Mouse (Mus musculus) kidney, adult 2 months (tissue): ENCODE measurements around the gene 1810062G17Rik. TPM values are rescaled to one million over a fixed set of nuclear protein-coding genes. Genes with fewer than 3 reads are reported as not detected.

Experiments used
- DNase-seq: peaks from one replicate; pipeline ENCODE4 v3.0.0; 2021
- H3K27ac ChIP-seq: fragments of 200-500 bp; 2 replicates; pipeline ENCODE4 v1.5.1; 2012; ENCODE audit warnings: low read depth, low read length, control low read depth, inconsistent platforms; ENCODE audit not compliant: insufficient read depth
- H3K27me3 ChIP-seq: fragments of 200-500 bp; replicated peaks from 2 replicates; pipeline ENCODE4 v1.6.1; 2012; ENCODE audit warnings: mild to moderate bottlenecking, moderate library complexity, low read length, inconsistent platforms; ENCODE audit not compliant: control insufficient read depth, insufficient read depth
- H3K36me3 ChIP-seq: fragments of 200-500 bp; 2 replicates; pipeline ENCODE4 v1.6.1; 2012; ENCODE audit warnings: mild to moderate bottlenecking, moderate library complexity, low read length, inconsistent platforms; ENCODE audit not compliant: control insufficient read depth, insufficient read depth
- H3K4me1 ChIP-seq: fragments of 200-500 bp; 2 replicates; pipeline ENCODE4 v1.6.1; 2011; ENCODE audit warnings: low read length; ENCODE audit not compliant: control insufficient read depth, insufficient read depth
- H3K4me3 ChIP-seq: fragments of 200-500 bp; 2 replicates; pipeline ENCODE4 v1.5.1; 2011; ENCODE audit warnings: mild to moderate bottlenecking, low read depth, low read length, control low read depth; ENCODE audit not compliant: insufficient read depth
- CTCF ChIP-seq: fragments of 200-500 bp; conservative IDR thresholded peaks from 2 replicates; pipeline ENCODE4 v1.5.1; 2011; ENCODE audit warnings: low read depth, mild to moderate bottlenecking, control low read depth, low read length, moderate library complexity, mixed read lengths; ENCODE audit not compliant: insufficient read depth, insufficient read length
- POLR2A ChIP-seq: fragments of 200-500 bp; IDR thresholded peaks from one replicate; pipeline ENCODE4 v1.6.1; 2011; ENCODE audit warnings: low read depth, low read length, control low read depth
- WGBS: fragments of 180-500 bp; shearing (Covaris S2); methylation state at CpG from one replicate; pipeline ENCODE4 v1.1.7; 2018; 5-methylcytosine and 5-hydroxymethylcytosine counted together
- polyA plus RNA-seq: library from polyadenylated mRNA; depleted of rRNA; stranded (reverse); fragments of >200 nt; gene quantifications from 2 replicates; pipeline ENCODE4 v1.2.3, GENCODE M21; 2012; rRNA removed

The 1810062G17Rik gene
- polyA plus RNA-seq, 1 experiment: 0.80 TPM

- no peaks in the 10 kb centered on the region for H3K36me3 ChIP-seq
- no peaks in the 10 kb centered on the region; the same call in none of the 2 replicates for H3K27me3 ChIP-seq
- H3K4me1 ChIP-seq: no peaks in the 10 kb centered on the region
- no peak for DNase-seq
- WGBS: 29% methylated on average over 4 of the region's 4 CpGs
- H3K4me3 ChIP-seq: no peak overlapping the region
- H3K27ac ChIP-seq: no peak overlapping the region
- TF ChIP-seq CTCF: no peak
- TF ChIP-seq POLR2A: no peak
These were observed 46.4 kb downstream of the 1810062G17Rik start for GRCm38 (mm10) chr3:36522137-36522536.

GRCm38 (mm10) chr3:36524466-36524865 is 48.7 kb downstream of the 1810062G17Rik start:
- H3K4me3 ChIP-seq: no peak overlapping the region
- H3K27ac ChIP-seq: no peak overlapping the region
- H3K27me3 ChIP-seq: no peaks in the 10 kb centered on the region; the same call in none of the 2 replicates
- no peak for TF ChIP-seq CTCF
- no peaks in the 10 kb centered on the region for H3K4me1 ChIP-seq
- WGBS: 71% methylated on average over 3 of the region's 3 CpGs
- DNase-seq: no peak
- no peaks in the 10 kb centered on the region for H3K36me3 ChIP-seq

GRCm38 (mm10) chr3:36530345-36530744 is 54.6 kb downstream of the 1810062G17Rik start:
- Histone ChIP-seq H3K4me1 (peaks cover 4% of the 10 kb centered on the region; the same call in 1 of the 2 replicates), H3K27ac (no peak overlapping the region), H3K36me3 (no peaks in the 10 kb centered on the region), H3K4me3 (no peak overlapping the region), H3K27me3 (no peaks in the 10 kb centered on the region; the same call in 1 of the 2 replicates)
- no peak for DNase-seq
- WGBS: 90% methylated on average over 6 of the region's 6 CpGs
- TF ChIP-seq POLR2A (no peak), CTCF (no peak)

- Histone ChIP-seq H3K27me3 (no peaks in the 10 kb centered on the region; the same call in 1 of the 2 replicates), H3K4me3 (no peak overlapping the region), H3K4me1 (peaks cover 4% of the 10 kb centered on the region; the same call in 1 of the 2 replicates), H3K36me3 (no peaks in the 10 kb centered on the region), H3K27ac (no peak overlapping the region)
- WGBS: 92% methylated on average over 5 of the region's 5 CpGs
- no peak for DNase-seq
- TF ChIP-seq CTCF (no peak), POLR2A (no peak)
These were observed 55.0 kb downstream of the 1810062G17Rik start for GRCm38 (mm10) chr3:36530781-36531180.

- H3K27ac ChIP-seq: no peak overlapping the region
- whole genome bisulfite sequencing: 81% methylated on average over 2 of the region's 2 CpGs
These were observed 55.5 kb downstream of the 1810062G17Rik start for GRCm38 (mm10) chr3:36531242-36531641.

More at GRCm38 (mm10) chr3:36531242-36531641, 55.5 kb downstream of the 1810062G17Rik start:
- Histone ChIP-seq H3K27me3 (no peaks in the 10 kb centered on the region; the same call in 1 of the 2 replicates), H3K4me1 (peaks cover 4% of the 10 kb centered on the region; the same call in 1 of the 2 replicates), H3K4me3 (no peak overlapping the region), H3K36me3 (no peaks in the 10 kb centered on the region)
- no peak for DNase-seq
- TF ChIP-seq POLR2A (no peak), CTCF (no peak)

Other genes with a start within 250 kb of the 1810062G17Rik start
- 300 and 316 TPM in 2 replicates for gene Anxa5, start within 50 bp of the 1810062G17Rik start, polyA plus RNA-seq
- gene Gm11549, start 45.9 kb downstream of the 1810062G17Rik start, polyA plus RNA-seq: not detected in 2 replicates
- 9.0 and 9.8 TPM in 2 replicates for gene Exosc9, start 76.7 kb downstream of the 1810062G17Rik start, polyA plus RNA-seq
- gene Ccna2, start 96.2 kb downstream of the 1810062G17Rik start, polyA plus RNA-seq: 1.6 and 1.7 TPM in 2 replicates
- gene Bbs7, start 137.5 kb downstream of the 1810062G17Rik start, polyA plus RNA-seq: 4.1 and 4.6 TPM in 2 replicates
- gene Trpc3, start 214.2 kb downstream of the 1810062G17Rik start, polyA plus RNA-seq: 1.8 TPM in 2 replicates